In genomic region chr10:117376580-117377189, GRCm38 (mm10) we compare ENCODE assay signal across 8 mouse cellular contexts. TPM values are rescaled to one million over a fixed set of nuclear protein-coding genes. Genes with fewer than 3 reads are reported as not detected.
DNase-seq lines count a peak whose midpoint lies in the region; ATAC-seq and TF ChIP-seq lines count a peak whose summit lies in the region.

No protein-coding gene starts in this region.

- no peaks in the 10 kb centered on the region; the same call in 1 of the 2 replicates for H3K4me1 ChIP-seq in heart, embryonic 11.5 days (ENCODE audit: control insufficient read depth, insufficient read depth, low read length)
- peaks cover 18% of the 10 kb centered on the region for H3K4me1 ChIP-seq in kidney, embryonic 15.5 days

- no peaks in the 10 kb centered on the region for H3K9me3 ChIP-seq in heart, embryonic 11.5 days (replicated peaks; ENCODE audit: control insufficient read depth, low read length)
- H3K9me3 ChIP-seq in kidney, embryonic 15.5 days (replicated peaks) = no peaks in the 10 kb centered on the region

- peak; percentile 96 for TF ChIP-seq POLR2A in brain, embryonic 14.5 days (IDR thresholded peaks at IDR 0.05; ENCODE audit: borderline replicate concordance, extremely low read depth, insufficient read depth, insufficient read length, poor library complexity, severe bottlenecking)

- H3K9ac ChIP-seq in heart, embryonic 11.5 days (ENCODE audit: low read depth, low read length) = peak overlapping the region; percentile 98
- peak overlapping the region; percentile 100 for H3K9ac ChIP-seq in kidney, embryonic 15.5 days

- ATAC-seq in erythroblast, adult 5-6 weeks (replicated peaks; ENCODE audit: low FRiP score, poor library complexity, severe bottlenecking) = peak; percentile 98
- ATAC-seq in heart, embryonic 11.5 days (replicated peaks; ENCODE audit: insufficient number of reproducible peaks, low FRiP score, low TSS enrichment) = peak; percentile 96
- peak; percentile 95 for ATAC-seq in kidney, embryonic 15.5 days (replicated peaks; ENCODE audit: low FRiP score)

- WGBS in heart, embryonic 11.5 days (ENCODE audit: insufficient replicate concordance) = under 1% methylated on average over 64 of the region's 86 CpGs
- under 1% methylated on average over 85 of the region's 86 CpGs for WGBS in kidney, embryonic 15.5 days

- peak overlapping the region; percentile 95 for H3K27ac ChIP-seq in heart, embryonic 11.5 days (ENCODE audit: low read depth, low read length)
- H3K27ac ChIP-seq in kidney, embryonic 15.5 days = peak overlapping the region; percentile 96

- peak; percentile 96 for DNase-seq in CD4-positive helper T cell, adult 2 months (ENCODE audit: low read depth, low spot score)
- peak; percentile 99 for DNase-seq in brain, embryonic 14.5 days (ENCODE audit: low read depth)
- peak; percentile 97 for DNase-seq in liver
- DNase-seq in monocyte, adult 2 months (ENCODE audit: low read depth in 1 of 2, low spot score in 2 of 2) = peak; percentile 71 to 91
- DNase-seq in spleen, postnatal 14 days (ENCODE audit: low spot score in 2 of 2) = peak; percentile 94 to 98

- peak overlapping the region; percentile 96 for H3K4me3 ChIP-seq in heart, embryonic 11.5 days (ENCODE audit: low read depth, low read length)
- H3K4me3 ChIP-seq in kidney, embryonic 15.5 days (replicated peaks) = peak overlapping the region; percentile 94

- H3K4me2 ChIP-seq in heart, embryonic 11.5 days = peak overlapping the region; percentile 62
- H3K4me2 ChIP-seq in kidney, embryonic 15.5 days = peak overlapping the region; percentile 64

- H3K27me3 ChIP-seq in heart, embryonic 11.5 days (ENCODE audit: control insufficient read depth, insufficient read depth, low read length) = no peaks in the 10 kb centered on the region
- no peaks in the 10 kb centered on the region for H3K27me3 ChIP-seq in kidney, embryonic 15.5 days

- H3K36me3 ChIP-seq in heart, embryonic 11.5 days (ENCODE audit: control insufficient read depth, insufficient read depth, low read length) = no peaks in the 10 kb centered on the region
- no peaks in the 10 kb centered on the region for H3K36me3 ChIP-seq in kidney, embryonic 15.5 days

- TF ChIP-seq CTCF in brain, embryonic 14.5 days (IDR thresholded peaks at IDR 0.05; ENCODE audit: borderline replicate concordance, extremely low read depth, insufficient read depth, insufficient read length) = no peak

RNA-seq across cellular contexts. Expression of gene Cpsf6, which starts 3.1 kb away (rescaled TPM):
- 149 and 198 TPM in 2 replicates for polyA plus RNA-seq in brain, embryonic 14.5 days (2012; rRNA removed)
- 37.6 and 47.7 TPM in 2 replicates for total RNA-seq in erythroblast, adult 5-6 weeks (2015; ENCODE audit: low replicate concordance)
- total RNA-seq in erythroblast, adult 5-6 weeks (2017; ENCODE audit: low replicate concordance) = 36.5 and 47.0 TPM in 2 replicates
- polyA plus RNA-seq in heart, embryonic 11.5 days (2014; fragmentation: Nextera tagmentation; extraction: Ambion mirVana) = 97.9 and 117 TPM in 2 replicates
- 164 and 169 TPM in 2 replicates for polyA plus RNA-seq in kidney, embryonic 15.5 days (2015; fragmentation: Nextera tagmentation; extraction: Ambion mirVana)

Comparison
In these comparisons a context has a peak if more than half of its experiments do, and no peak if none do; other contexts are left out.
1. Peak in every context shown above with its lines: DNase-seq, ATAC-seq, H3K4me3 ChIP-seq and H3K27ac ChIP-seq.